Mouse (Mus musculus) frontal cortex, postnatal 14 days (tissue): Measurements from ENCODE around the gene Trcg1.

ENCODE experiments used
- DNase-seq, 2 experiments: peaks; one replicate each; pipeline ENCODE4 v3.0.0; 2022; ENCODE audit warnings: low spot score in 2 of 2

Trcg1 gene

GRCm38 (mm10) chr9:57295666-57296065 lies 59.3 kb downstream of the Trcg1 start:
- no peak for DNase-seq

GRCm38 (mm10) chr9:57296277-57296676 lies 59.9 kb downstream of the Trcg1 start:
- DNase-seq = no peak

GRCm38 (mm10) chr9:57297938-57298337 lies 61.6 kb downstream of the Trcg1 start:
- DNase-seq = no peak
